Mouse (Mus musculus) MN1 (cell line): ENCODE measurements around the gene Btg1.
A peak's percentile ranks its signal among the peaks of the same experiment; 100 is the strongest.

Experiments
- DNase-seq: peaks from one replicate; pipeline ENCODE4 v3.0.0-alpha.2; 2016; ENCODE audit warnings: low spot score

The Btg1 gene

DNA sequence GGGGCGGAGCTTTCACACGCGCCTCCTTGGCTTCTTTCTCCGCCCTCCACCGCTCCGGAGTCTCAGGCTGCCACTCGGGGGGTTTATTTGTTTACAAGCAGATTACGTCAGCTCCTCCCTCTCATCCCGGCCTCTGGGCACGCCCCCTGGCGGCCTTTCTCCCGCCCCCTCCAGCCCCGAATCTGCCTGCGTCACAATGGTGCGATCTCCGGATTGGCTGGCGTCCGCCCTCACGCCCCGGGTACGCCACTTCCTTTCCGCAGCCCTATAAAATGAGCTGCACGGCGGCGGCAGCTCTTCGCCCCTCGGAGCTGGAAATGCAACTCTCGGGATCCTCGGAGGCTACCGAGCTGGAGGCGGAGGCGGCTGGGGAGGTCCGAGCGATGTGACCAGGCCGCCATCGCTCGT is at the start of gene Btg1:
Gene Btg1 (plus strand): TSS at position 298 of the 408 bp plus-strand sequence.
- DNase-seq, result peak; percentile 100

DNA sequence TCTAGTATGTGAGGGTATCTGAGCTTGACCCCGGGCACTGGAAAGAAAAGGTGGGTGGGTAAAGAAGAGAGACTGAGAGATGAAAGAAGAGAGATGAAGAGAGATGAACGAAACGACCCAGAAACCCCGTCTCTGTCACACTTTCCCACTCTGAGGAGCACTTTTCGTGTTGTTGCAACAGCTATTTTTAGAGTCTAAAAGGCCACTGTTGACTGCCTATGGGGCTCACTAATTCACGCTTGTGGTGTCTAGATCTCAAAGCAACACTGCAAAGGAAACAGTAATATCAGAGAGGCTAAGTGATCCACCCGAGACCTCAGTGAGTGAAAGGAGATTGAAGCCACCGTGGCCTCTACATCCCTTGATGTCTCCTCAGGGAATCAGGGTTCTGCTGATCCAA is 47.3 kb upstream of the Btg1 start:
- no peak for DNase-seq

DNA sequence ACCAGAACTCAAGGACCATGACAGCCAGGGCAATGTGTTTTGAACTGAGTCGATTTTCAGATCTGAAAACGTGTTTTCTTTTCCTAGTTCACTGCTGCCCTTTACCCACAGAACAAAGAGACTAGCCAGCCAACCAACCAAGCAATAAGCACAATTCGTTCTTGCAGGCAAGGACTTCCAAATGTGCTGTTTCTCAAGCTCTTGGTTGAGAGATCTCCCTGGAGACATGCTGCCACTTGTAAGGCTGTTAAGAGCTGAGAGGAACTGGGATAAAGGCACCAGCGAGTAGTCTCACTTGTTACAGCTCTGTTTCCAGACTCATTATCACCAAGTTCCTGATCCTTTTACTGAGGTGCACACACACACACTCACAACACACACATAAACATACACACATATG is 45.6 kb upstream of the Btg1 start:
- DNase-seq, result no peak

DNA sequence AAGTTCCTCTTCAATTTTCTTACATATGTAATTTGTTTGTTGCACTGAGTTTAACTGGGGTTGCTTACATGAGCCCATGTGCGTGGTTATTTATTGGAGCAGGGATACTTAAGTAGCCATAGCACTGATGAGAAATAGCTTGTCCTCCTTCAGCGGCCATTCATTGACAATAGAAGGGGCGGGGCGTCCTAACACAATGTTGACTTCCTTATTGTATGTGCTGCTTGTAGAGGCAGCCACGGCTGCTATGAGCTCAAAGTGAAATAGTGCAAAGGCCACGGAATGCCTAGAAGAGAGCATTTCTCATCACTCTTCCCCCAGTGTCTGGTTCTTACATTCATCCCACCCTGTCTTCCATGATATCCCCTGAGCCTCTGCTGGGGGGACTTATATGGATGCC is 42.0 kb upstream of the Btg1 start:
- no peak for DNase-seq

DNA sequence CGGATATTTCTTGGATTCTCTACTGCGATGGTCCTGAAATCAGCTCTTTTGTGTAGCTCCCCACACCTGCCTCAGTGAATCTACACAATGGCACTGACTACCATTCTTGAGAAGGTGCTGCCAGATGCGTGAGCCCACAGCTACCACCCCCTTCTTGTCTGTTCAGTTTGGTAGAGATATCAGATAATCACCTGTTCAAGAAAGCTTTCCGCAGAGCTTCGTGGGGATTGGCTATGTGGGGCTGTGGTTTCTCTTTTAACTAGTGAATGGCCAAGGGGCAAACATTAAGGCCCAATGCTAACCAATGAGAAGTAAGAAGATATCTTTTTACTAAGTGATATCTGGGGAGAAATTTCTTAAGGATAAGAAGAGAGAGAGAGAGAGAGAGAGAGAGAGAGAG is 41.5 kb upstream of the Btg1 start:
- no peak for DNase-seq

DNA sequence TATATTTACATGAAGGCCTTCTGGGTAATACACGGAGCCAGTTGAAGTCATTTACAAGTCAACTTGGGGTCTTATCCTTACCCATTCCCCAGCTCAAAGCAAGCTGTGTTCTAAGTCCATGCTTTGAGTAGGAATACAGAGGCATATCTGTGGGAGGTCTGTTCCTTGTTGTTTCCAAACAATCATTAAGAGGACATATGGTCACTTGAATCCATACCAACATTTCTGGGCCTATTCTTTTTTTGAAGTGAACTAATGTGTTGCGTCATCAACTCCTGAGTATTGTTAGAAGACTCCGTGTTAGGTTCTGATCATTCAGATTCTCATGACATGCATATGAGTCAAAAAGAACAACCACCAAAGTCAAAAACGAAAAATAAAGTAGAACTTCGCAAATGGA is 37.9 kb upstream of the Btg1 start:
- DNase-seq, result peak; percentile 37

DNA sequence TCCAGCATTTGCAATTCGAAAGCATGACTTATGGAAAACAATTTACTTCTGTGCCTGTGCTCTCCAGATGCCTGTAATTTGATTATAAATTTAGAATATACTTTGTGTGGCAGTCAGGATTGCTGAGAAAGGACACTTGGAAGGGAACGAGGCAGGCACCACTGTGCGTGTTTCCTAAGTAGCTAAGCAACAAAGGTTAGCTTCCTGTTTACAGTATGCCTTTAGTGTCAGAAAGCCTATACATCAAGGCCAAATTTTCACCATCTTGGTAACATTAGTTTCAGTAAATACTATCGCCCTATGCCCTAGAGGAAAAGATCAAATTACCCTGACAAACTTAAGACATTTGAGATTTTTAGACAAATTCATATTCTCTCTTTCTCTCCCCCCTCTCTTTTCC is 37.4 kb upstream of the Btg1 start:
- DNase-seq, result peak; percentile 73

DNA sequence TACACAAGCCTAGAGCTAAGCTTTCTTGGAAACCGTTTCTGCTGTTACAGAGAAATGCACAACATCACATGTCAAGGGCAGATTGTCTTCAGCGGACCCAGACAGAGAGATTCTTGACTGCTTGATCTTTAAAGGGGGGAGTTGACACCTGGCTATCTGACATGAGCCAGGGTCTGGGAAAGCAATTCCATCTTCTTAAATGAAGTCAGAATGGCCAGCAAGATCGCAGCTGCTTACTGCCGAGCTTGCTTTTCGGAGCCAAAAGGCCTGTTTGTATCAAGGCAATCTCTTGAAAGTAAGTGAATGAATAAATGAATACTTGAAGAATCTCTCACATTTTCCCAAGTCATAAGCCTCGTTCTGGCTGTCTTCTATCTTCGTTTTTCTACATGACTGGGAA is 36.6 kb upstream of the Btg1 start:
- peak; percentile 49 for DNase-seq

DNA sequence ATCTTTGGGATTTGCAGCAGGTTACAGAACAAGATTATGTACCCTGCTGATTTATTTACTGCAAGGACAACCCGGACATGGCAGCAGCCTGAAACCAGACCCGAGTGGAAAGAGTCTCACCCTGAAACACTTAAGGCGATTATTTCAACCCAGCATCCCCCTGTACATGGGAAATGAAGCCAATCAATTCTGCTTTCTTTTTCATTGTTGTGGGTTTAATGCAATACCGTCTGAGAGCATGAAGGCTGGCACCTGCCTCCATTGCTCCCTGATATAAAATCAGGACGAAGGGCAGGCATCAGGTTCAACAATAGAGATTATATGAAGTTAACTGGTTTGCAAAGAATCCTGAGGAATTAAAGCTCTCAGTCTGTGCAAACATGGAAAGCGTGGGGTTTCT is 35.6 kb upstream of the Btg1 start:
- DNase-seq, result no peak

DNA sequence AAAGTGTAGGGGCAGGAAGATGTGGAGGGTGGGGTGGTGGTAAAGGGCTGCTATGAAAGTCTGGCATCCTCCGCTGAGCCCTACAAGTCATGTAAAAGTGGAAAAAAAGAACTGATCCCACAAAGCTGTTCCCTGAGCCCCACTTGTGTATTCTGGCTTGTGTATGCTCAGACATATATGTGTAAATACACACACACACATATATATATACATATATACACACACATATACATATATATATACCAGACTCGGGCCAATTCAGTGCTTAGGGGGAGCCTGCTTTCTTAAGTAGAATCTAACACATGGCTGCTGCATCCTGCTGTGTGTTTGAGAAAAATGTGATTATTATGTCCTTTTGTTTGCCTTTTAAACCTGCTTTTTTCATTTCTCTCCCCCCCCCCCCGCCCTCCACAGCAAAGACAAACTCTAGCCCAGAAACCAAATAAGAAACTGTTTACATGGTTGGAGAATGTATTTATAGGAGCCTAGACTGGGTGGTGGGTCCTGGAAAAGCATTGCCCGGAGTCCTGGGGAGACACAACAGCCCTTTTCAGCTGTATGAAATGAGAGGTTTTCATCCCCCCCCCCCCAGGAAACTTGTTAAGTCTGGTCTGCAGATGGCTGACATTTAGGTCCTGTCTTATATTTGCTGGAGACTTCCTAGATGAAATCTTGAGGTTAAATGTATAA is 30.5 kb upstream of the Btg1 start:
- DNase-seq, result no peak

DNA sequence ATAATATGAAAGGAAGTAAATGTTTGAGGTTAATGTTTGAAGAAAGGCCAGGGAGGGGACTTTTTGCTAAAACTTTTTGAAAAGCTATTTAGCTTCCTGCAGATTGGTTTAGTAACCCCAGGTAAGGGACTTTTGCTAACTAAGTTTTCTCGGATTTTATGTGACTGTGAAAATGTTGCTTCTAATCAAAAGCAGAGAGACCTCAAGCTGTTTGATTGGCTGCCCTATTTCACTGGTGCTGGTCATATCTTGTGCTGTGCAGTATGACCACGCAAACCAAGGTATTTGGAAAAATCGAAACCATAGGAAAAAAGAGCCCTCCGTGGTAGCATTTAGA is 30.0 kb upstream of the Btg1 start:
- no peak for DNase-seq

DNA sequence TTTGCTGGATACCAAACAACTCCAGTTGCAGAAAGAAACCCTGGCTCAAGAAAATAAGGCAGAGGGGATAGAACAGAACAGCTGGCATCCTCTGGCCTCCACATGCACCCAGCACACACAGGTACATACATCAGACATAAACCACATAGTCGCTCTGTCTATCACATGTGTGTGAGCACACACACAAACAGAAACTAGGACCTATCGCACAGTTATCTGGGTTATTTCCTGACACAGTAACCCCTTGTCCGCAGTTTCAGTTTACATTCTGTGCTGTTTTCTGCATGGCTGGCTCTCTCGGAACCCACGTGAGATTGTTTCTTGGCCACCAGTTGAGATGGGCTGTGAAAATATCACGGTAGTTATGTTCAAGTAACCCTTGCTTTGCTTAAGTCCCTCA is 28.6 kb upstream of the Btg1 start:
- DNase-seq, result no peak

DNA sequence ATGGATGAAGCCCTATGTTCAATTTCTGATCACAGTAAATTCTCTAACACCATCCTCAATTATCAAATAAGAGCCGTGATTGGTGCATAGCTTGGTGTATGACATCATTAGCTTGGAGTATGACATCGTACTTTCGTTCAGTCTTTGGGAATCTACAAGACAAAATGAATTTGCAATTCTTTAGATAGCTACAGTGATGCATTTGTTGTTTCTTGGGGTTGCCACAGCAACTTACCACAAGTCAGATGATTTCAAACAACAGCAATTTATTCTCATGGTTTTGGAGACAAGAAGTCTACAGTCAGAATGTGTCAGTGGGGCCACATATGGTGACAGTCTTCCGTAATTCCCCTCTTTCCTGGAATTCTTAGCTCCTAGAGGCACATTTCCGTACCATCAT is 27.0 kb upstream of the Btg1 start:
- no peak for DNase-seq

DNA sequence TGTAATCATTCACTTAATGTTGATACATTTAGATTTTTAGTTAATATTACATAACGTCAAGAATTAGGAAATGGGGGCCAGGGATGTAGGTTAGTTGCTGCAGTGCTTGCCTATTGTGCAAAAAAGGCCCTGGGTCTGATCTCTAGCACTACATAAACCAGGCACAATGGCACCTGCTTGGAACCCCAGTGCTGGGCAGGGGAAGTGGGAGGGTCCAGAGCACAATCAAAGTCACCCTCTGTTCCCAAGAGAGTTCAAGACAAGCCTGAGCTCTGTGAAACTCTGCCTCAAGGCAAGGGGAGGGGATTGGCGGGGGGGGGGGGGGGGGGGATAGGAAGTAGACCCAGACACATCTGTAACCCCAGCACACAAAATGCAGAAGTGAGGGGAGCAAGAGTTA is 24.7 kb upstream of the Btg1 start:
- DNase-seq, result no peak

DNA sequence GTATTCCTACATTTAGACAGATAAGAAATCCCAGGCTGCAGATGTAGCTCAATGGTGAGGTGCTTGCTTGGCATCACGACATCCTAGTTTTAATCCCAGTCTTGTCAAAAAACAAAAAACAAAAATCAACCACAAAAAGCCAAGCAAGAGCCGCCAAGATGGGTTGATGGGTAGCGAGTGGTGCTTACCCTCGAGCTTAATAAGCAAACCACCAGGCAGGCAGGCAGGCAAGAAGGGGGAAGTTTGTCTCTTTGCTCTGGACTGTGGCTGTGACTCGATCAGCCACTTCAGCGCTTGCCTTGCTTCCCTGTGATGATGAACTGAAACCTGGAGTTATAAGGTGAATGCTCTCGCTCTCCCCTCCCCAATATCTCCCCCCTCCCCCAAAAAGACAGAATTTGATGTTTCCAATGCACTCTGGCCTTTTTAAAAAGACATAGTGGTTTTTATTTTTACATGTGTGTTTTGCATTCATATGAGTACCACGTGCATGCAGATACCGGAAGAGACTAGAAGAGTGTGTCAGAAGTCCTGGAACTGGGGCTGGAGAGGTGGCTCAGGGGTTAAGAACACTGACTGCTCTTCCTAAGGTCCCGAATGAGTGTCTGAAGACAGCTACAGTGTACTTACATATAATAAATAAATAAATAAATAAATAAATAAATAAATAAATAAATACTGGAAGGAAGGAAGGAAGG is 21.2 kb upstream of the Btg1 start:
- no peak for DNase-seq

DNA sequence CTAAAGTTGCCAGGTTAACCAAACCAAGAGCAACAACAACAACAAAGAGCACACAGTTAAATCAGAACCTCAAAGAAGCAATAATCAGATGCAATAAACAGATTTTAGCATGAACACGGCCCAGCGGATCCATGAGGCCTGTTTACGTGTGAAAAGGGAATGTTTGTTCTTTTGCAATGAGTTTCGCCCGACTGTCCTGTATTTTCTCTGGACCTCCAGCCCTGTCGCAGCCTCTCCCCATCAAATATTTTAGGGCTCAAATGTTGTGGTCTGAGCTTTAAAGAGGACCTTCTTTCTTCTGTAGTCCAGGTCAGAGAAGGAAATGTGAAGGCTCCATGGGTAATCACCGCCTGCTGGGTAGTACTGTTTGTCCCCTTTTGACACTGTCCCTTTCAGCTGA is 20.4 kb upstream of the Btg1 start:
- DNase-seq, result no peak

DNA sequence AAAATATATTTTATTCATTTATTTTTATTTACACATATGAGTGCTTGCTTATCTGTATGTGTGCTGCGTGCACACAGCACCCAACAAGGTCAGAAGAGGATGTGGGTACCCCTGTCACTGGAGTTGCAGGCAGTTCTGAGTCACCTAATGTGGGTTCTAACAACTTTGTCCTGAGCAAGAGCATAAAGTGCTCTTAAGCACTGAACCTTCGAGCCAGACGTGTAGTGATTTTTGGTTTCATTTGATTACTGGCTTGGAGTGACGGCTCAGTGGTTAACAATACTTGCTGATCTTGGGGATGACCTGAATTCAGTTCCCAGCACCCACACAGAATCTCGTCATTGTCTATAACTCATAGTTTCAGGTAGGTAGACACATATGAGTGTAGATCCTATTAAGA is 17.2 kb upstream of the Btg1 start:
- no peak for DNase-seq

DNA sequence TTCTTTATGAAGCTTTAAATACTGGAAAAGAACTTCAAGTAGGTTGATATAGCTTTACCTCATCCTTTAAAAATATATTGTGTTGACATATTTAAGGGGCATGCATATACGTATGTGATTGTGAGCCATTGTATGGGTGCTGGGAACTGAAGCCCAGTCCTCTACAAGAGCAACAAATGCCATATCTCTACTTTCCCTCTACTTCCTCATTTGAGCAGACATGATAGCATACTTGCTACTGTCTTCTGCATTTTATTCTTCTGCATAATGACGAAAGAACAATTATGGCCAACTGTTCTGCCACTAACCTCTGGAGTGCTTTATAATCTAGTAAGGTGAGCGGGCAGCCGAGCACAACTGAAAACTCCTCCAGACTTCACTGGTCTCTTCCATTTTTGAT is 15.1 kb upstream of the Btg1 start:
- no peak for DNase-seq

DNA sequence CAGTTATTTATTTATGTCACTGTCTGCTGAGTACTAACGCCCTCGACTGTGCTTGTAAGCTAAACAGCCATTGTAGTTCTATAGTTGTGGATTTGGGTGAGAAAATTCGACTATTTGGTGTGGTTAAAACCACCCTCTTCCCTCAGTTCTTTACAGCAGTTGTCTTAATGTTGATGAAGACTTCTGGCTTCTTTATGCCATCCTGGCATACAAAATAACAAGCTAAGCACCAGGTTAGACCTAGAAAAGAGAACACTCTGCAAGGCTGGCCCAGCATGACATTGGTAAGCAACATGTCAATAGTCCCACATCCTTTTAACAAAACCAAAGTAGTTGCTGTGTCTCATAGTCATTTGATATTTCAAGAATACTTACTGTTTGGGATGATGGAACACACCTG is 14.5 kb upstream of the Btg1 start:
- DNase-seq, result no peak

DNA sequence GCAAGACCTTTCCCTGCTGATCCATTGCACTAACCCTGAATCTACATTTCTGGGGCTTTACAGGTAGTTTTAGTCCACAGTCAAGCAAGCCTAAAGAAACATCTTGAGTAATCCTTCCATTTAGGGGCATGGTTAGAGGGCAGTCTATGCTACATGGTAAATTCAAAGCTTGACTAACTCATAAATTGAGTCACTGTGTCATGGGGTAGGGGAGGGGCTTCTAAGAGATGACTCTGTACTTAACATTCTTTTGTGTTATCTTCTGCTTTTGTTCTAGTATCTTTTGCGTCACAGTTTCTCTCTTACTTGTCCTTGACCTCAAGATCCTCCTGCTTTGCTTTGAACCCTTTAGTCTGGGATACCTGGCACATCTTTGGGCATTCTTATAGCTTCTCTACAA is 11.6 kb upstream of the Btg1 start:
- DNase-seq, result no peak

DNA sequence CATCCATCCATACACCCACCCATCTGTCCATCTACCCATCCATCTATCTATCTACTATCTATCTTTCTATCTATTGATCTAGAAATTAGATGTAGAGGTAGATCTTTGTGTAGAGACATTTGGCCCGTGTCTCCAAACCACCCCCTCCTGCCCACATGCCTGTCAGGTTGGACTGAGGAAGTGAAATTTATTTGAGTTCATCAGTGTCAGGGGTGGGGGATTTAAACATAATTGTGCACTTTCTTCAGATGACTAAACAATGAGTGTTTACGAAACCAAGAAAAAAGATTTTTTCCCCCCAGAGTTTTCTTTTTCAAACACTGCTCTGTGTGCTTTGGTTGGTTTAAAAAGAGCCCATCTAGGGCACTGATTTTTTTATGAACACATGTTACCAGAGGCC is 10.9 kb upstream of the Btg1 start:
- no peak for DNase-seq

DNA sequence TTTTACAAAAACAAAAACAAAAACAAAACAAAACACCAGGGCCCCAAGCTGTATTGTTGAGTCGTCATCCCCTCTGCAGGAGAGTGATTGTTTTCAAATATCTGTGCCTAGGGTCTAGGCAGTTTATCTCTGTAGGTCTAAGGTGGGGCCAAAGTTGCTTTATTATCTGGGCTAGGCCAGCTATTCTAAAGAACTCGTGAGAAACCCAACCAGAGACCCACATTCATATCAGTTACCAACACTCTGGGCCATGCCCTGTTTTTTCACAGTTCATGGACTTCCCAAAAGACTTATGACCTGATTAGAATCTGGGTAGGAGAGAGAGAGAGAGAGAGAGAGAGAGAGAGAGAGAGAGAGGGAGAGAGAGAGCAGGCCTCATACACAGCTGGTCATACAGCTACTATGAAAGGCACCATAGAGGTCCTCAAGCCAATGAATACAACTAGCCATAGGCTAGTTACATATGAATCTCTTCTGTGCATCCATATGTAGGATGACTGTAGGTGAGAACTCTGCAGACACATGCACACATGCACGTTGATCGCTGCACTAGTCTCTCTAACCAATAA is 9.1 kb upstream of the Btg1 start:
- no peak for DNase-seq

DNA sequence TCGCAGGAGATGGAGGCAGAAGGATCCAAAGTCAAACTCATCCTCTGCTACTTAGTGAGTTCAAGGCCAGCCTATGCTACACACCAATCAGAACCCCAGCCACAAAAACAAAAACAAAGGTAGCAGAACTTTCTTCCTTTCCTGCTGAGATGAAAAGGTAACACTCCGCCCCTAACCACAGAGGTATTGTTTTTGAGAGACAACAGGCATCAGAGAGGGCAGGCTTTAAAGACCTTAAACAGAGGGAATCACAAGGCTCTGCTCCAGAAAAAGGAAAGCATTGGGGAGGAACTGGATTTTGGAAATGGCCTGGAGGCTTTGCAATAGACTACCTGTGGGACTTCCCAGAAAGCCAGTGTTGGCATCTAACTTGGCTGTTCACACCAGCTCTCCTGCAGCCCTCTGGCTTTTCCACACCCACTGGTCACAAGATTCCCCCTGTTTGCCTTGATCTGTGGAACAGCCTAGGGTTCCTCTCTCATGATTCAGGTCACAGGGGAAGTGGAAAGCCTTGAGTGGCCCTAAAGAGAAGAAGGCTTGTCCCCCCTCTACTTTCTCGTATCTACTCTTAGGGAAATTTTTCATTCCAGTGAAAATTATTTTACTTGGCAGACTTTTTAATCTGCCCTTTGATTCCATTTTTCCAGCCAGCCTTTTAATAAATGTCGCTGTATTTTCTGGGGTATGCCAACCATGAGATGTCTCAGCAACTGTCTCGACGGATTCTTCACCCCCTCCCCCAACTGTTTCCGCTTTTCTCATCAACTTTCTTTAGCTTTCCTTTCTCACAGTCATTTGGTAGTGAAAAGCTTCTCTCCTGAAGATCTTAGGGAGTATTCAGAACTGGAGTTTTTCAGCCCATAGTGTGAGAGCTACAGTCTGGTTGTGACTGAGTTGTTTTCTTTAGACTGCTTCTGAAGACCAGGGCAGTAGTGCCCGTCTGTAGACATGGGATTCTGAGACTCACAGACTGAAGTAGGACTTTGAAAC is 7.2 kb upstream of the Btg1 start:
- no peak for DNase-seq
